Mouse (Mus musculus): ENCODE results near the gene Nacc1.

Nacc1 gene

DNA sequence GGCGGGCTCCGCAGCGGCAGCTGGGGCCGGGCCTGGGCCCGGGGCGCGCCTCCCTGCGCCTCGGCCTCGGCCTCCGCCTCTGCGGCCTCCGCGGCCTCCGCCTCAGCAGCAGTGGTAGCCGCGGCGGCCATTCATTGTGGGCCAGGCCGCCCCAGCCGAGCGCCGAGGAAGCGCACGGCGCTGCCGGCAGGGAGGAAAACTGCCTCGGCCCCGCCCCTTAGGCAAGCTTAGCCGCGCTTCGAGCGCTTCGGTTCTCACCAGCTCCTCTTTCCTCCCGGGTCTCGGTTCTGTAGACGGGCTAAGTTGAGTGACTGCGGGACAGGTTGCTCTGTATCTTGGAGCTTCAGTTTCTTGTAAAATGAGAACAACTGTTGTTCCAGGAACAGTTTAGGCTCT, at the start of gene Nacc1:
TSS of gene Nacc1 (minus strand) at position 158 of the 396 bp plus-strand sequence.
- peak; percentile 93 for DNase-seq

DNA sequence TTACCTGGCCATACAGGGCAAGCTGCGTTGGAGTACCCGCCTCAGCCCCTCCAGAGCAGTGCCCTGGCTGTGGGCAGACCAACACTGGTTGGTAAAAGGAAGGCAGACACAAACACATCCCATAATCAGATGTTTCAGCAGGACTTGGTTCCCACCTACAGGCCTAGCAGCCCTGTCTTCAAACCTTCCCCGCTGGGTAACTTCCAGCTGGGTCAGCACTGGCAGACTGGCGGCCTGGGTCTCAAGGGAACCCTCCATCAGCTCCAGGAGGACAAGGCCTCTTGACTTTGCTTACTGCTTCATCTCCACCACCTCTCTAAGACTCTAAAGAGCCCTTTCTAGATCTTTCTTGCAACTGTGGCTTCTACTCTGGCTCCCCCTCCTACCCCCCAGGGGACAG, 48.9 kb upstream of the Nacc1 start:
- no peak for DNase-seq

DNA sequence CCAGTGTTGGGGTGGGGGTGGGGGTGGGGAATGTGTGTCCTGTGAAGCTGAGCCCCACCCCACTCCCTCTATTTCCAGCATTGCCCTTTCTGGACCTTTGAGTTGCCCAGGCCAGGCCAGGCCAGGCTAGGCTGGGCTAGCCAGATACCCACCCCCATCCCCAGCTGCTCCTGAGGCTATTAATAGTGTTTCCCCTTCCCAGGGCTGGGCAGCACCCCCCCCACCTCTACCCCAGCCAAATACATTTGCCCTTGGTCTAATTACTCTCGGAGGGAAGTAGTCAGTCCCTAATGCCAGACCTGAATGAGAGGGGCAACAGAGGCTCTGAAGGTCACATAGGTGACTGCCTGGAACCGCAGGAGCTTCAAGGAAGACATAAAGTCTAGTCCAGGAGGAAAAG, 47.9 kb upstream of the Nacc1 start:
- peak; percentile 47 for DNase-seq

DNA sequence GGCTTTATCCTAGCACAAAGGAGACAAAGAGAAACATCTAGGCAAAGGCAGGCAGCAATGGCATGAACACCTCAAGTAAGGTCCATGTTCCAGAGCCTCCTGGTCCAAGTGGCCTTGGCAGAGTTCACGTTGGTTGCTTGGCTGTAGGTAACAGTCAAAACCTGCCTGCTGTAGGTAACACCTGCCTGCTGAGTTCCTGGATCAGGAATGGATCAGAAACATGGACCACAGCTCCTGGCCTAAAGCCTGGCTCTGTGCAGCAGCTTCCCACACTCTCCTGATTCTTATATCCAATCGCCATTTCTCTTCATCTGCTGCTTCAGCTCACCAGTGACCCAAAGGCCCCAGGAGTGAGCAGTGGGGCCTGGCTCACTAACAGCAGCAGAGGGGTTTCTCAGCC, 47.0 kb upstream of the Nacc1 start:
- no peak for DNase-seq

DNA sequence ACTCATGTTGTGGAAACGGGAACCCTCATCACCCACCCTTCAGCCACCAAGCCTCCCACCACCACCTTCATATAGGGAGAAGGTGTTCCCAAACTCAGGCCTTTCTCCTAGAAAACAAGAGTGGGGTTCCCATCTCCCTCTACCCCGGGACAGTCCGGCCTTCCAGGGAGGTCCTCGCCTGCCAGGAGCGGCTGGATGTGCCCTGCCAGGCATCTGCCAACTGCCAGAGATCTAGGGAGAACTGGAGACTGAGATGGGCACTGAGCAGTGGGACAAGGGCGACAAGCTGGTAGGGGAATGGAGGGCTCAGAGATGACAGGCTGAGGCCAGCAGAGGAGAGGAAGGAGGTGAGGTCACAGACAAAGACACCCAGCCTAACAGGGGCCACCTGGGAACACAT, 46.3 kb upstream of the Nacc1 start:
- DNase-seq, result no peak

GRCm38 (mm10) chr8:84732996-84733395, 45.3 kb upstream of the Nacc1 start:
- no peak for DNase-seq

DNA sequence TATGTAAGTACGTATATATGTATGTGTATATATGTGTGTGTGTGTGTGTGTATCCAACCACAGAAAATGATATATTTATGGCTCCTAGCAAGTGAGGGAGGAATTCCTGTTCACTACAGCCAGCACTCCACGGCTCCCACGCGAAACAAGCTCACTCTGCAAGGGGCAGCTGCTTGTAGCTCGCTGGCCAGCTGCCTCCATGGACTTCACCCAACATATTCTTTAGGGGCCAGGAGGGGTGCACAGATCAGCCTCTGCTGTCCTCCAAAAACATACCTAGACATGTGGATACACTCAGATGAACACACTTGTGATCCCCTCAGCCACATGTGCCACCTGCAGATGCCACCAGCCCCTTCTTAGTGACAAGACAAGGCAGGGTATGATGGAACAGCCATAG, 44.9 kb upstream of the Nacc1 start:
- no peak for DNase-seq

GRCm38 (mm10) chr8:84731371-84732177, 43.9 kb upstream of the Nacc1 start:
- no peak for DNase-seq

- DNase-seq, result peak; percentile 56
Measured at GRCm38 (mm10) chr8:84730541-84731370, 43.1 kb upstream of the Nacc1 start.

DNA sequence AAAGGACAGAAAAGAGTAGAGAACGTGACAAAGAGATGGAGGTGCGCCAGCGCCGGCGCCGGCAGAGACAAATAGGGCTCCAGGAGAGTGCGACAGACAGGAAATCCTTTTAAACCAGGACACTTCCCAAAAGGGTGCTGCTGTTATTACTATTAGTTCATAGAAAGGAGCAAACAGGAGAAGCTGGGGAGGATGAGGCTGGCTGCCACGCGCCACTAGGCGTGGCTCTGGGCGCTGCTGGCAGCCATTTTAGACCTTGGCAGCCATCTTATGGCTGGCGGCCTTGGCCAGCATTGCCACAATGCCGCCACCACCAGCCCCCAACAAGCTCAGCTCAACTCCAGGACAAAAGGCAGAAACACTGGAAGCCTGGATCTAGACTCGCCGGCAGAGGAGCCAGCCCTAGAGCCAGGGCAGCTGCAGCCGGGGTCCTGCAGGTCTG, 42.3 kb upstream of the Nacc1 start:
- no peak for DNase-seq

- peak; percentile 96 for DNase-seq
Measured at GRCm38 (mm10) chr8:84728474-84728873, 40.8 kb upstream of the Nacc1 start.

DNA sequence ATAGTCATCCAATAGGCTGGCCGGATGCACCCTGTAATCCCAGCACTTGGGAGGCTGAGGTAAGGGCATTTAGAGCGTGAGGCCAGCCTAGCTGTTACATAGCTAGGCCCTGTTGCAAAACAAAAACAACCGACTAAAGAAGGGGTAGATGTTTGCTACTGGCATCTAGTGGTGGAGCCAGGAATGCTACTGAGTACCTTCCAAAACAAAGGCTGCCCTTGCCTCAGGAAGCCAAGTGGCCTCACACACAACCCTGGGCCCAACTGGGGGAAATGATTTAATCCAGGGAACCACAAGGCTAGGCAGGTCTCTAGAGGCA, 38.2 kb upstream of the Nacc1 start:
- peak; percentile 55 for DNase-seq

DNA sequence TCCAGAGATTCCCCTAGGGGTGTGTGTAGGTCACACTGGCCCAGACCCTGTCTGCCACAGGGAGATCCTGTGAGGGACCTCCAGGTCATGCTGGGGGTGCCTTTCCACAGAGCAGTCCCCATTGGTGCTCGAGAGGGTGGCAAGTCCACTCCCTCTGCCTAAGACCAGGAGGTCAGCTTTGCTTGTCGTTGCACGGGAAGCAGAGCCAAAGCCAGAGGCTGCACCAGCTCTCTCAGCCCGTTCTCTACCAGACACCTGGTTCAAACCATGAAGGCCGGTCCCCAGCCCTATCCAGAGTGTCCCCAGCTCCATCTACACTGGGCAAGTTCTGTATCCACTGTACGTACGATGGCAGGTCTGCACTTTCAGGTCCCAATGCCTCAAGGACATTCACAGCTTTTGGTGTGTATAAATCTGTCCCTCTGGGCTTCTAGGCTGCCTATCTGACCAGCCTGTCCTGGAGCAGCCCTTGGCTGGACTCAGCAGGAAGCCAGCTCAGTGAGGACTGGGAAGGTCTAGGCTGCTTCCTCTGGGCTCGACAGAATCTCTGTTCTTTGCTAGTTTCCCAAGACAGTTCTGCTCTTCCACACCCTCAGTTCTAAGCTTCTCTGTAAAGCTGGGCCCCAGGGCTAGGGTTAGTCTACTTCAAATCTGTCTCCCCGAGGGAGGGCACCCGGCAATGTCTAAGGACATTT, 37.7 kb upstream of the Nacc1 start:
- DNase-seq, result no peak

DNA sequence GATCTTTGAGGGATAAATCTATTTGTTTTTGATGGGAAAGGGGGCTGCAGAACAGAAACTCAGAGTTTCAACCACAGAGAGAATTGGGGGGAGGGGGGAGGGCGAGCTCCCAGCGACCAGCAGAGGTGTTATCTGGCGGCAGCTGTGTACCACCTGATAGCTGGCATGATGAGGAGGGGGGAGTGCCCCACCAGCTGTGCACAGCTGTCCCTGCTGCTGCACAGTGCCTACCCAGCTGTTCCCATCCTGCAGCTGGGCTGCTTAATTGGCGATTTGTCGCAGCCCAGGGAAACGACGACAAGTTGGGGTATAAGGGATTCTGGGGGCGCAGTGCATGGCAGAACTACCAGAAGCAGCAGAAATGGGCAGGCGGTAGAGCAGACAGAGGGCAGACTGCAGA, 37.0 kb upstream of the Nacc1 start:
- no peak for DNase-seq

DNA sequence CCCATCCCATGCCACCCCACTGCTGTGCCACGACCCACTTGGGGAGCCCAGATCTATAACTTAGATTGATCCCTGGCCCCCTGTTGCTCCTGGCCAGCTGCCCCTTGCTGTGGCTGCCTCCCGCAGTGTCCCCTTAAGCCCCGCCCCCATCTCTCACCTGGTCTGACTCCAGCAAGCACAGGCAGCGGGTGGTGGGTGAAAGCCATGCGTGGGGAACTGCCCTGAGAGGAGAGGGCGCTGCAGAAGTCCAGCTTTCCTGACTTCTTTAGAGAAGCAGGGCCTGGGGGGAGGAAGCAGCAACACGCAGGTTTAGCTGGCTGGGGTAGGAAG, 35.9 kb upstream of the Nacc1 start:
- no peak for DNase-seq

- DNase-seq, result peak; percentile 78
Measured at GRCm38 (mm10) chr8:84722850-84723570, 35.3 kb upstream of the Nacc1 start, which contains the start of gene G430095P16Rik. Gene G430095P16Rik, plus strand, starts transcription at chr8:84723007.

- no peak for DNase-seq
Measured at GRCm38 (mm10) chr8:84722530-84722849, 34.8 kb upstream of the Nacc1 start.

DNA sequence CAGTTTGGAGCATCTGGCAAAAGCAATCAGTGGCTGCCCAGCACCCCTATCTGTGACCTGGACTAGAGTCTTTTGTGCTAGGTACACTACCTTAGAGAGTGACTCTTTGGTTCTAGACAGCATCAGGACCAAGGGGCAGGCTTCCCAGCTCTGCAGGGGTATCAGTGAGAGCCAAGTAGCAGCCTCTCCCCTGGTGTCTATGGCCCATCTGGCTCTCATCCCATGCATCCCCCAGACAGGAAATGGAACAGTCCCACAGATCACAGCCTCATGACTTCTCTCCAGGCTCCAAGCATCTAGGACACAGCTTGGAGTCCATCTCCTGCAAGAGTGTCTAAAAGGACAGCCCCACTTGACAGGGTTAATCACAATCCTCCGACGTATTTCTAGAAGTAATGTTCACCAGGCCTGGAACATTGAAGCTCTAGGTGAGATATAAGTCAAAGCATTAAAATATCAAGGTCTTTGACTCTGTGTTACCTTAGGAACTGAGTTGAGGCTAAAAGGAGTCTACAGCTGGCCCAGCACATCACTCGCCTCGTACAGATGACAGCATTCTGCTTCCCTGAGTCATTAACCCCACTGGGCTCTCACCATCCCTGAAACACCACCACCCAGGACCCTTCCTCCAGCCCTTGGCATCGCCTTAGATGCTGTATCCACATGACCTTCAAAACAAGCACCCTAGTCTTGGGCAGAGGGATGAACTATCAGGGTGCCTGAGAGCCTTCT, 31.5 kb upstream of the Nacc1 start:
- no peak for DNase-seq

GRCm38 (mm10) chr8:84718476-84718875, 30.8 kb upstream of the Nacc1 start:
- DNase-seq, result no peak

DNA sequence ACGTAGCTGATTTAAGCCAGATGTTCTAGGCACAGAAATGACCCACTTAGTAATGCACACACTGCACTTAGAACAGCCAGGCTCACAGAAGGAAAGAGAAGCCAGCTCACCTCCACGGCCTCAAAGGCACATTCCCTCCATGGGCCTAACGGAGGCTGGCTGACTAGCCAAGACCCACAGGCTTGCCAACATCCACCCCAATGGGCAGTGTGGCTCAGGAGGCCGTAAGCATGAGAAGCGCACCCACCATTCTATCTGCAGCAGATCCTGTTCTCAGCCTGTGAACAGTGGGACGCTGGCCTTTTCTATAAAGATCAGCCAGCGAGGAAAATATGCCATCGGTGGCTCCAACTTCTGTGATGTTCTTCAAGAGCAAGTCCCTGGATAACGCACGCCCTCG, 29.1 kb upstream of the Nacc1 start:
- DNase-seq, result no peak

DNA sequence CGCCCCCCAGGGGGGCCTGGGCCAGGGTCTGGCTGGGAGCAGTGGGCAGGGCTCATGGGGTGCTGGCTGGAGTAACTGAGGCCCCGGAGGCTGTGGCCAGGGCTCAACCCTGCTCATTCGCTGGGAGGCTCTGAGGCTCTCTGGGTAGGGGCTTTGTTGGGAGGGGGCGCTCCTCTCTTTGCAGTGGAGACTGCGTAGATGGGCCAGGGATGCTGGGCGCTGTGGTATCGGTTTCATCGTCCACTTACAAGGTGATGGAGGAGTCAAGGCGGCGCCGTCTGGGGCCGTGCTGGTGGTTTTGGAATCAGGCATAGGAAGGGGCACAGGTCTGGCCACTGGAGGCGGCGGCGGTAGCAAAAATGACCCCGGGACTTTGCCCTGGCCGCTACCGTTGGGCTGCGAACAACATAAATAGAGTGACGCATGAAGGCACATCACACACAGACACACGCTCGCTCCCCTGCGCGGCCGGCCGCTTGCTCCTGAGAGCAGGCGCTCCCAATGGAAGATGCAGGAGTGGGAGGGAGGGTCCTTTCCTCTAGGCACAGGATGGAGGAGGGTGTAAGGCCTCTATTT, 28.3 kb upstream of the Nacc1 start:
- DNase-seq, result no peak

GRCm38 (mm10) chr8:84714161-84714560, 26.5 kb upstream of the Nacc1 start:
- DNase-seq, result no peak
